Mouse (Mus musculus): ENCODE data around the gene Clcn3.

The Clcn3 gene

DNA sequence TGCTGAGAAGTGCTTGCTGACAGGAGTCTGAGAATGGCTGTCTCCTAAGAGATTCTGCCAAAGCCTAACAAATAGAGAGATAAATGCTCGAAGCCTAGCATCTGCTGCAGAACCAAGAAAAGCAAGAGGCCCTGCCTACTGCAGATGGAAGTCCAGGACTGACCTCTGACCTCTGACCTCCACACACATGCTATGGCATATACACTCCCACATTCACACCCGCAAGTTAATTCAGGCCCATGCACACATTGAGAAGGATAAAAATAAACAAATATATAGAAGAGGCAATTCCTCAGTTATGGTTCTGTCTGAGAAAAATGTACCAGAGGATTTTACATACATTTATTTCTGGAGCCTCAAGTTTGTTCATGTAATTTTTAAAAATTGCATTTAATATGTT lies 104.5 kb downstream of the Clcn3 start:
- in situ Hi-C loops (cut with MboI; ENCODE audit: low sequenced_read_pairs) = no loop called here

- in situ Hi-C loops (cut with MboI; ENCODE audit: low sequenced_read_pairs) = loop anchor here (25.0 kb wide), 1 partner anchor 258 kb away; no protein-coding TSS in a partner anchor
These were observed 112.6 kb downstream of the Clcn3 start for GRCm38 (mm10) chr8:60870231-60871193.

GRCm38 (mm10) chr8:60869761-60870160 lies 113.3 kb downstream of the Clcn3 start:
- in situ Hi-C loops (cut with MboI; ENCODE audit: low sequenced_read_pairs) = loop anchor here (25.0 kb wide), 1 partner anchor 257 kb away; no protein-coding TSS in a partner anchor

- in situ Hi-C loops (cut with MboI; ENCODE audit: low sequenced_read_pairs) = loop anchor here (25.0 kb wide), 1 partner anchor 256 kb away; no protein-coding TSS in a partner anchor
These were observed 114.7 kb downstream of the Clcn3 start for GRCm38 (mm10) chr8:60868236-60868965.

DNA sequence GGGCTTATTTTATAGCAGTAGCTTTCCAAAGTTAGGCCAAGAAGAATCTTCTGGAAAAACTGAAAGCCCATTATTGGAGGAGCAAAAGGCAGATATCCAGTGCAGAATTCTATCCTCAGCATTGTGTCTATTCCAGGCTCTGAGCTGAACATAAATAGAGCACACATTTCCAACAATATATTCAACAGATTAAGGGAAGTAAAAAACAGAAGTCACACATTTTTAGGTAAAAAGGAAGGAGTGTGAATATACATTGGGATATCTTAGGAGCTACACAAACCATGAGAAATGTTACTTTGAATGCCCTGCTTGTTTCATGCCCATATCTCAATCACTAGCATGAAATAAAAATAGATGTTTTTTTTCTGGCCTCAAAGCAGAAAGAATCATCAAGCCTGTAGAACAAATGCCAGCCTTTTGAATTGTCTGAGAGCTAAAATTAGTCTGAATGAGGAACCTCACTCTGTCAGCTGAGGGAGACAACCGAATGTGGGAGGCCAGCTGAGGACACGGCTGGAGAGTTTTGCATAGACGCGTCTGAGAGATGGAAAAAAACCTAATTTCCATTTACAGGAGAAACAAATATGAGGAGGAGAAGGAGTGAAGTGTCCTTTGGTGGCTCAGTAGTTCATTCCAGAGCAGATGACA lies 115.5 kb downstream of the Clcn3 start:
- in situ Hi-C loops (cut with MboI; ENCODE audit: low sequenced_read_pairs) = loop anchor here (25.0 kb wide), 1 partner anchor 255 kb away; no protein-coding TSS in a partner anchor

GRCm38 (mm10) chr8:60865504-60866114 lies 117.5 kb downstream of the Clcn3 start:
- in situ Hi-C loops (cut with MboI; ENCODE audit: low sequenced_read_pairs) = loop anchor here (25.0 kb wide), 1 partner anchor 253 kb away; no protein-coding TSS in a partner anchor

GRCm38 (mm10) chr8:60864875-60865274 lies 118.2 kb downstream of the Clcn3 start:
- in situ Hi-C loops (cut with MboI; ENCODE audit: low sequenced_read_pairs) = loop anchor here (25.0 kb wide), 1 partner anchor 253 kb away; no protein-coding TSS in a partner anchor

DNA sequence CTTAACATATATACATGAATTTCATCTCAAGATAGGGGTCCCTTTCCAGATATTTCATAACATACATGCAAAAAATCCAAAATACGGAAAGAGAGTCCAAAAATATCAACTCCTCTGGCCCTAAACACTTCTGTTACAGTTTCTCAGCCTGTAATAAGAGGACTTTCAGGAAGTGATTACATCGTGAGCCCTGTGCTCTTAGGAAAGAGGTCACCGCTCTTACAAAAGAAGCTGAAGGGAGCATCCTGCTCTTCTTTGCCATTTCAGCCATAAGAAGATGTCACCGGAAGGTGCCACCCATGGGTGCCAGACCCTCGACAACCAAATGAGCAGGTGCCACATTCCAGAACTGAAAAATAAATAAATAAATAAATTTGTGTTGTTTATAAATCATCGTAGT lies 121.3 kb downstream of the Clcn3 start:
- in situ Hi-C loops (cut with MboI; ENCODE audit: low sequenced_read_pairs) = loop anchor here (25.0 kb wide), 1 partner anchor 249 kb away; no protein-coding TSS in a partner anchor

DNA sequence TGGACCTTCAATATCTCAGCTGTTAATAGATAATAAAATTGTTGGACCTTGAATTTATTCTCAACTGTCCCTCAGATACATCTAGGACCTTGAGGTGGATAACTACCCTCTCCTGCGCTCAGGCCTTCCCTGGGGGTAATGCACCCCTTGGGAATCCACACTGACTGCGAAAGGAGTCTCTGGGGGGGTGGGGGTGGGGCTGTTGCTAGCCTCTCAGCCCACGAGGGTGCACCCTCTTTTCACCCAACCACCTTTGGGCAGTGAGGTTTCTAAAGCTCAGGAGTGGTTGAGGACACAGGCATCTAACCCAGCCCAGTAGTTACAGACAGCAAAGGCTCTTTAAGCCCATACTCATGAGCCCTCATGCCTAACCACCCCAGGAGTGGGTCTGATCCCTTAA lies 122.4 kb downstream of the Clcn3 start:
- in situ Hi-C loops (cut with MboI; ENCODE audit: low sequenced_read_pairs) = loop anchor here (25.0 kb wide), 1 partner anchor 248 kb away; no protein-coding TSS in a partner anchor

Data from CH12F3 (cell line).